Mouse (Mus musculus) ovary, postnatal 10 days (tissue): Measurements from ENCODE around the gene Cep104.

Experiments
- DNase-seq: peaks from one replicate; pipeline ENCODE4 v3.0.0; 2022; ENCODE audit warnings: low spot score

Gene Cep104

GRCm38 (mm10) chr4:154051401-154051800, 76.4 kb downstream of the Cep104 start:
- no peak for DNase-seq

- DNase-seq: no peak
Measured at GRCm38 (mm10) chr4:154053065-154053464, 78.1 kb downstream of the Cep104 start.

GRCm38 (mm10) chr4:154055482-154055881, 80.5 kb downstream of the Cep104 start:
- DNase-seq: no peak

- no peak for DNase-seq
Measured at GRCm38 (mm10) chr4:154056046-154056445, 81.1 kb downstream of the Cep104 start.

- DNase-seq: no peak
Measured at GRCm38 (mm10) chr4:154056661-154057060, 81.7 kb downstream of the Cep104 start.

- DNase-seq: no peak
Measured at GRCm38 (mm10) chr4:154057696-154058095, 82.7 kb downstream of the Cep104 start.
